Mouse (Mus musculus) embryonic facial prominence, embryonic 11.5 days (tissue): ENCODE measurements at regions not wholly inside any gene's neighbourhood (a gene's known extent, or its start where the extent isn't known, plus 50 kb on each side); places are given as distances from the start of the nearest gene placed in this dataset.

Experiments
- ATAC-seq: fragments of 200-750 bp; cut with Nextera tagmentation; replicated peaks from 2 replicates; pipeline ENCODE4 v1.8.0; 2017; ENCODE audit warnings: low read depth; ENCODE audit not compliant: insufficient number of reproducible peaks, low FRiP score, low TSS enrichment
- DNase-seq: peaks from one replicate; pipeline ENCODE4 v3.0.0-alpha.2; 2015; ENCODE audit warnings: low spot score
- H3K27ac ChIP-seq: fragments of 300-500 bp; sonication (generic); replicated peaks from 2 replicates; pipeline ENCODE4 v1.5.1; 2014; ENCODE audit warnings: mild to moderate bottlenecking, low read depth, low read length, control low read depth
- H3K27me3 ChIP-seq: fragments of 300-500 bp; sonication (generic); 2 replicates; pipeline ENCODE4 v1.6.1; 2014; ENCODE audit warnings: mild to moderate bottlenecking, low read length, moderate library complexity, mixed read lengths; ENCODE audit not compliant: control insufficient read depth, insufficient read depth
- H3K36me3 ChIP-seq: fragments of 300-500 bp; sonication (generic); replicated peaks from 2 replicates; pipeline ENCODE4 v1.6.1; 2014; ENCODE audit warnings: low read depth, mild to moderate bottlenecking, low read length, moderate library complexity, mixed read lengths; ENCODE audit not compliant: control insufficient read depth, insufficient read depth
- H3K4me1 ChIP-seq: fragments of 300-500 bp; sonication (generic); 2 replicates; pipeline ENCODE4 v1.6.1; 2014; ENCODE audit warnings: low read length, mixed read lengths; ENCODE audit not compliant: control insufficient read depth, insufficient read depth
- H3K4me2 ChIP-seq: fragments of 300-500 bp; sonication (generic); 2 replicates; pipeline ENCODE4 v1.6.1; 2014; ENCODE audit warnings: low read depth, mild to moderate bottlenecking, control low read depth, low read length, moderate library complexity
- H3K4me3 ChIP-seq: fragments of 300-500 bp; sonication (generic); 2 replicates; pipeline ENCODE4 v1.5.1; 2014; ENCODE audit warnings: low read depth, low read length, control low read depth
- H3K9ac ChIP-seq: fragments of 300-500 bp; sonication (generic); replicated peaks from 2 replicates; pipeline ENCODE4 v1.6.1; 2014; ENCODE audit warnings: mild to moderate bottlenecking, control low read depth, low read length
- H3K9me3 ChIP-seq: fragments of 300-500 bp; sonication (generic); replicated peaks from 2 replicates; pipeline ENCODE4 v1.6.1; 2016; ENCODE audit warnings: mild to moderate bottlenecking, low read length, inconsistent platforms, mixed read lengths; ENCODE audit not compliant: control insufficient read depth
- WGBS: fragments of 180-500 bp; shearing (Covaris S2); extraction: QIAGEN DNeasy Blood & Tissue Kit; methylation state at CpG from one replicate; pipeline ENCODE4 v1.1.7; 2014; 5-methylcytosine and 5-hydroxymethylcytosine counted together

DNA sequence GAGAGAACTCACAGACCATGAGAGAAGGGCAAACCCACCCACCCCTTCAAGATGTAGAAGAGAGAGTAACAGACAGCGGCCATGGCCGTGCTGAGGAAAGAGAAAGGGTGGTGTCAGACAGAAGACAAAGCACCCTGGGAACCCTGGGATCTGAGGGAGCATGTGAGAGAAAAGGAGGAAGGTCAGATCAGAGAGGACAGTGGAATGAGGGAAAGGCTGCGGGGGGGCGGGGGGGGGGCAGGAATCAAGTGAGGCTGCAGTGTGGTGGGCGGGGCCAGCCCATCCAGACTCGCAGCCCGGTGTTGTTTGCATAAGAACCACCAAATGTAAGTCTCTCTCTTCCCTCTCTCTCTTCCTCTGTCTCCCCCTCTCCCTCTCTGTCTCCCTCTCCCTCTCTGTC, 367.4 kb downstream of the Lmx1a start:
- H3K27ac ChIP-seq: no peak overlapping the region
- H3K4me2 ChIP-seq: no peak overlapping the region
- DNase-seq (no peak), ATAC-seq (no peak)
- 0% methylated on average over 2 of the region's 7 CpGs for WGBS
- H3K9ac ChIP-seq: no peak overlapping the region
- H3K4me1 ChIP-seq: no peaks in the 10 kb centered on the region
- no peak overlapping the region for H3K4me3 ChIP-seq
- no peaks in the 10 kb centered on the region for H3K36me3 ChIP-seq
- H3K27me3 ChIP-seq: no peaks in the 10 kb centered on the region
- no peaks in the 10 kb centered on the region for H3K9me3 ChIP-seq

DNA sequence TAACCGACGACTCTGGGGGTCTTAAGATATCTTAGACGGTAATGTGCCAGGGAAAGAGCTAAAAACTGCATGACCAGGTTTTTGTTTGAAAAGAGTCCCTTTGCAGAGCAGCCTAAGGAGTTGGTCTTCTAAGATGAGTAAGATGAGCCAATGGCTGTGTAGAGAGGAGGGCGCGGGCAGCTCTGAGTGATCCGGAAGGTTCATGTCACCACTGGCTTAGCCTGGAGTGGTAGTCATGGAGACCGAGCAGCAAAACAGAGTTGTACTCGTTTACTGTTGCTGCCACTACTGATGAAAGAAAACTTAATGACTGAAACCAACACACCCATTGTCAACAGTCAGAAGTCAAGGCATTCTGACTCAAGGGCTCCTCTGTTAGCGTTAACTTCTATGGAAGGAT, 368.4 kb downstream of the Lmx1a start:
- Histone ChIP-seq H3K27ac (no peak overlapping the region), H3K4me3 (no peak overlapping the region), H3K9me3 (no peaks in the 10 kb centered on the region), H3K4me2 (no peak overlapping the region), H3K27me3 (no peaks in the 10 kb centered on the region), H3K4me1 (no peaks in the 10 kb centered on the region), H3K36me3 (no peaks in the 10 kb centered on the region), H3K9ac (no peak overlapping the region)
- DNase-seq: no peak
- WGBS: 73% methylated on average over 9 of the region's 9 CpGs
- ATAC-seq: no peak

DNA sequence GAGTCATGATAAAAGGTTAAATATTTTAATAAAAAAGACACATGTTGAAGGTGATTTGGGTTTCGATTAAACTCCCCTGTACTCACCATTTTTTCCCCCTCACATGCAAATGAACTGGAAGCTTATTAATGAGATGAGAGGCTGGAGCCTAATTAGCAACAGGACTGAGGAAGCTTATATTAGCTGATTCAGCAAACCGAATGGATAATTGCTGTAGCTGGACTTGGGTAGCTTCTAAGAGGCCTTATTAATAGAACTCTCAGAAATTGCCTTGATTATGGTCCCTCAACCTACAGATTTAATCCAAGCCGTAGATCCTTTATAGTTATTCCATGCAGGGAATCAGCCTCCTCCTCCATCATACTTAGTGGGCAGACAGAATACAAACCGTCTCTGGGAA, 369.7 kb downstream of the Lmx1a start:
- Histone ChIP-seq H3K4me2 (no peak overlapping the region), H3K4me3 (no peak overlapping the region), H3K9me3 (no peaks in the 10 kb centered on the region), H3K27ac (no peak overlapping the region), H3K9ac (no peak overlapping the region), H3K27me3 (no peaks in the 10 kb centered on the region), H3K36me3 (no peaks in the 10 kb centered on the region), H3K4me1 (no peaks in the 10 kb centered on the region)
- 81% methylated on average over 4 of the region's 4 CpGs for WGBS
- no peak for DNase-seq
- ATAC-seq: no peak

DNA sequence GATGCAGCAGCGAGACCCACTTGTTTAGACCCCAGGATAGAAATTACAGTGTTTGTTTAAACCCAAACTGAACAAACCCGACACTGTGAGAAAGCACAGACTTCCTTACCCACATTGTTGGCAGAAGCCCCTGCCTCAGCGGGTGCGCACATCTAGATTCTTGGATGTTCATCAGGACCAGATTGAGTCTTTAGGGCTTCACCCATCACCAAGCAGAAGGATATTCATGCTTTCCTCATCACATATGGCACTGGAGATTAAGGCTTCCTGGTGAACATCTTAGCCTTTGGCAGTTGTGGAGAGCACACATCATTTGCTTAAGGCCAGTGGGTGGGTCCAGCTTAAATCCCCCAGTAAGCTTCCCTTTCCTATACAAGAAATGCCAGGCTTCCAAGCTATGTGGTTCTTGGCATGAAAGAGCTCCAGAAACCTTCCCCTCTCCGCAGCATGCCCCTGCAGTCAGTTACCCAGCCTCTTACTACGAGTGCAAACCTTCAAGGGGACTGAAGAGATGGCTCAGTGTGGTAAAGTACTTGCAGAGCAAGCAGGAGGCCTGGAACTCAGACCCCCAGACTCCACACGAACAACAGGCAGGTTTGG, 367.9 kb downstream of the Pbx1 start:
- Histone ChIP-seq H3K4me1 (no peaks in the 10 kb centered on the region), H3K4me2 (no peak overlapping the region), H3K27ac (no peak overlapping the region), H3K4me3 (no peak overlapping the region), H3K9ac (no peak overlapping the region), H3K27me3 (no peaks in the 10 kb centered on the region), H3K9me3 (no peaks in the 10 kb centered on the region), H3K36me3 (no peaks in the 10 kb centered on the region)
- no peak for ATAC-seq
- DNase-seq: no peak
- 74% methylated on average over 7 of the region's 7 CpGs for WGBS

DNA sequence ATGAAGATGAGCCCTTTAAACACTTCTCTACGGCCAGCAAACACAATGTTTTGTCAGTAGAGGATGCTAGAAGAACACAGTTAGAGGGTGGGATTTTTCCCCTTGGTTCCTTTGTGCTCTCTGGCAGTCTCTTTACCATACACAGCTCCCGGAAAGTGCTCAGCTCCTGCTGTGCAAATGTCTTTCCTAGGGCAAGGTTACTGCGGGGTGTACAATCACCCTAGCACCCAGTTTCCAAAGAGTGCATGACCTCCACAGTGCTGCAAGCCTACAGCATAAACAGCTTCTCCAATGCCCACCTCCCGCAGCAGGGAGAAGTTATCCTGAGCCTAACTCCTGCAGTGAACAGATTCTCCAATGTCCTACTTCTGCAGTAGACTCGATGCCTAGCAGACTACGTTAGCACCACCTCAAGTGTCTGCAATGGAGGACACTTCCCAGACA, 366.4 kb downstream of the Pbx1 start:
- ATAC-seq (no peak), DNase-seq (no peak)
- 42% methylated on average over 6 of the region's 6 CpGs for WGBS
- Histone ChIP-seq H3K4me3 (no peak overlapping the region), H3K9ac (no peak overlapping the region), H3K27me3 (no peaks in the 10 kb centered on the region), H3K9me3 (no peaks in the 10 kb centered on the region), H3K4me2 (no peak overlapping the region), H3K4me1 (no peaks in the 10 kb centered on the region), H3K36me3 (no peaks in the 10 kb centered on the region), H3K27ac (no peak overlapping the region)

DNA sequence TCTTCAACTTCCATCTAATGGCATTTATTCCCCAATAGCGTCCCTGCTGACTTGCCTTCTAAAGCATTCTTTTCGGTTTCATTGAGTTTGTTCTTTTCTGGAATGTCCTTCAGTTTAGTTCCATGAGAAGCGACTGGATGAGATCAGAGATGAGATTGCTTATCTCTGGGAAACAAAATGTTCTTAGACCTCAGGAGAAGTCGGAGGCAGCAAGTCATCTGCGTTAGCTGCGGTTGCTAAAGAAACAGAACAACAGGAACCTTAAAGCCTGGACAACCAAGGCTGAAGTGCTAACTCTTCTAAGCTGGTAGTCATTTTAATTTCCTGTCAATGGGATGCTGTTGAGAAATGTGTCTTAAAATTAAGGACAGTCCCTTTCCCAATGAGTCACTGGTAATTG, 365.3 kb downstream of the Pbx1 start:
- H3K4me2 ChIP-seq: no peak overlapping the region
- DNase-seq (no peak), ATAC-seq (no peak)
- 83% methylated on average over 6 of the region's 6 CpGs for WGBS
- H3K4me1 ChIP-seq: no peaks in the 10 kb centered on the region
- no peak overlapping the region for H3K4me3 ChIP-seq
- H3K27ac ChIP-seq: no peak overlapping the region
- H3K9ac ChIP-seq: no peak overlapping the region
- H3K27me3 ChIP-seq: no peaks in the 10 kb centered on the region
- no peaks in the 10 kb centered on the region for H3K36me3 ChIP-seq
- no peaks in the 10 kb centered on the region for H3K9me3 ChIP-seq

DNA sequence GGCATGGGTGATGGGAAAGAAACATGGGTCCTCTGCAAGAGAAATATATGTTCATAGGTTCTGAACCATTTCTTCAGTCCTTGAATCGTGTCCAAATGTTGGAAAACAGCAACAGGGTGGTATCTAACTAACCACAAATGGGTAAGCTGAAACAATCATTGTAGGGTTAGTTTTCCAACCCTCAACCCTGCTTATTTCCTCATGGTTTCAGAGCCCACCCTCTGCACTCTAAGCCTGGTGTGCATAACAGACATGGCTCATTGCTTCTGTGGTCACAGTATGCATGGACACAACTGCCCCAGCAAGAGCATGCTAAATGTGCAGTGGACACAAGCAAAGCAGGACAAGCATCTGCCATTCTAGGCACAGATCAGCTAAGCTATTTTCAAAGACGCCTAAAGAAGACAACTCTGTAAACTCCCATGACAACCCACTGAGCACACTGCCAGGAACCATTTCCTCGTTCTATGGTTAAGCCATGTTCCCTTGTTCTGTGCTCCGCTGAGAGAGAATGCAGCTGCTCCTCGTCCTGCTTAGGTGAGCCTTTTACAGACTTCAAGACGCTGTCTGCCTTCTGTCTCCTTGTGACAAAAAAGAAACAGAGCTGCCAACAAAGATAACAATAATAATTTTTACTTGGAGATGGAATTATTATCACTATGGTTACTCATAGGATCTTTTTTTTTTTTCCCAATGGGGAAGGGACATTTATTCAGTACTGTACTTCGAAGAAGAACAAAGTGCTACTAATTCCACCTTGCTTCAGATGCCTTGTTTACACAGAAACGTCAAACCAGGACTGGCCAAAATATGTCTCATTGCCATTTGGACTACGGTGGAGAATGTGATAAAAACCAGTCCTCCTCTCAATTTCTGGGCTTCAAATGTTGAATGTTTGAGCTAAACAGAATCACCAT, 363.8 kb downstream of the Pbx1 start:
- DNase-seq (no peak), ATAC-seq (no peak)
- Histone ChIP-seq H3K4me1 (no peaks in the 10 kb centered on the region), H3K4me3 (no peak overlapping the region), H3K4me2 (no peak overlapping the region), H3K27ac (no peak overlapping the region), H3K27me3 (no peaks in the 10 kb centered on the region), H3K9me3 (no peaks in the 10 kb centered on the region), H3K9ac (no peak overlapping the region), H3K36me3 (no peaks in the 10 kb centered on the region)
- WGBS: 76% methylated on average over 9 of the region's 9 CpGs

DNA sequence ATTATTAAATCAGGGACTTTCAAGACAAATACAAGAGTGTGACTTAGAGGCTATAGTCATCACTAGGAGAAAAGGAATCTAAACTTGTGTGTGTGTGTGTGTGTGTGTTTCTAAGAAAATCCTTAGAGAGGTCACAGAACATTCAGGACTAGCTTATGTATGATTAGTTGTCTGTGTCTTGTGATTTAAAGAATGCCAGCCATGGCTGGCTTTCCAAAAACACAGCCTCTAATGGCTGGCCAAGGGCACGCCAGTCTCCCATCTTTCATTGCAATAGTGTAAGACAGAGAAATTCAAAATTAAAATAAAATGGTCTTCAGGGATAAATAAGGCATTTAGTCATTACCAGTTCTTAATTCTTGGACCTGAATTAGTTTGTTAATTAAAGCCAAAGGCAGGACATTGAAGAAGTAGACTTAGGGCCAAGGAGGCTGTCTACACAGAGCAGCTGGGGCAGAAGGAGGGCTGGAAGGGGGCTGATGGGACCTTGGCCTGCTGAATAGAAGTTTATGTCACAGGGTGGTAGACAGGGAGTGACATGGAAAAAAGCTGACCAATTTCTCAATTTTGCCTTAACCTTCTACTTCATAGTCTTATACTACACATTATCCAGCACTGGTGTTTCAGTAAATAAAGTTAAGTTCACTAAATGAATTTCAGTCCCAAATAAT, 363.0 kb downstream of the Pbx1 start:
- no peaks in the 10 kb centered on the region for H3K36me3 ChIP-seq
- H3K9ac ChIP-seq: no peak overlapping the region
- no peak overlapping the region for H3K4me2 ChIP-seq
- H3K27ac ChIP-seq: no peak overlapping the region
- H3K4me3 ChIP-seq: no peak overlapping the region
- ATAC-seq (no peak), DNase-seq (no peak)
- 93% methylated on average over 1 of the region's 1 CpGs for WGBS
- no peaks in the 10 kb centered on the region for H3K9me3 ChIP-seq
- no peaks in the 10 kb centered on the region for H3K27me3 ChIP-seq
- no peaks in the 10 kb centered on the region for H3K4me1 ChIP-seq
